Mouse (Mus musculus) neural tube, embryonic 15.5 days (tissue): ENCODE measurements around the gene Sh2d2a. TPM values are rescaled to one million over a fixed set of nuclear protein-coding genes. Genes with fewer than 3 reads are reported as not detected.
"Not testable (repeated sequence)": the region's sequence is repeated elsewhere in the genome, so short reads cannot be mapped to it uniquely, and the experiment has no call there.

ENCODE experiments used
- ATAC-seq: fragments of 200-750 bp; cut with Nextera tagmentation; 2 replicates; pipeline ENCODE4 v1.8.0; 2017; ENCODE audit warnings: mild to moderate bottlenecking, moderate TSS enrichment, moderate library complexity; ENCODE audit not compliant: low FRiP score
- H3K27ac ChIP-seq: fragments of 300-500 bp; sonication (generic); replicated peaks from 2 replicates; pipeline ENCODE4 v1.5.1; 2015; ENCODE audit warnings: mild to moderate bottlenecking, inconsistent platforms
- H3K27me3 ChIP-seq: fragments of 300-500 bp; sonication (generic); replicated peaks from 2 replicates; pipeline ENCODE4 v1.6.1; 2015; ENCODE audit warnings: inconsistent platforms
- H3K36me3 ChIP-seq: fragments of 300-500 bp; sonication (generic); 2 replicates; pipeline ENCODE4 v1.6.1; 2015; ENCODE audit warnings: inconsistent platforms
- H3K4me1 ChIP-seq: fragments of 300-500 bp; sonication (generic); 2 replicates; pipeline ENCODE4 v1.6.1; 2015; ENCODE audit warnings: inconsistent platforms
- H3K4me2 ChIP-seq: fragments of 300-500 bp; sonication (generic); 2 replicates; pipeline ENCODE4 v1.6.1; 2015; ENCODE audit warnings: inconsistent platforms, mild to moderate bottlenecking, moderate library complexity
- H3K4me3 ChIP-seq: fragments of 300-500 bp; sonication (generic); replicated peaks from 2 replicates; pipeline ENCODE4 v1.5.1; 2015; ENCODE audit warnings: mild to moderate bottlenecking, inconsistent platforms
- H3K9ac ChIP-seq: fragments of 300-500 bp; sonication (generic); replicated peaks from 2 replicates; pipeline ENCODE4 v1.6.1; 2015; ENCODE audit warnings: mild to moderate bottlenecking, inconsistent platforms
- H3K9me3 ChIP-seq: fragments of 300-500 bp; sonication (generic); replicated peaks from 2 replicates; pipeline ENCODE4 v1.6.1; 2016; ENCODE audit warnings: inconsistent platforms
- WGBS: fragments of 180-500 bp; shearing (Covaris S2); methylation state at CpG from one replicate; pipeline ENCODE4 v1.1.7; 2015; ENCODE audit warnings: mixed read lengths; 5-methylcytosine and 5-hydroxymethylcytosine counted together
- polyA plus RNA-seq: library from polyadenylated mRNA; unstranded; fragments of >200 nt; fragmentation: Nextera tagmentation; extraction: Ambion mirVana; gene quantifications from 2 replicates; pipeline ENCODE4 v1.2.1, GENCODE M21; 2015

The Sh2d2a gene
- polyA plus RNA-seq, 1 experiment from 2014 or later: not detected

DNA sequence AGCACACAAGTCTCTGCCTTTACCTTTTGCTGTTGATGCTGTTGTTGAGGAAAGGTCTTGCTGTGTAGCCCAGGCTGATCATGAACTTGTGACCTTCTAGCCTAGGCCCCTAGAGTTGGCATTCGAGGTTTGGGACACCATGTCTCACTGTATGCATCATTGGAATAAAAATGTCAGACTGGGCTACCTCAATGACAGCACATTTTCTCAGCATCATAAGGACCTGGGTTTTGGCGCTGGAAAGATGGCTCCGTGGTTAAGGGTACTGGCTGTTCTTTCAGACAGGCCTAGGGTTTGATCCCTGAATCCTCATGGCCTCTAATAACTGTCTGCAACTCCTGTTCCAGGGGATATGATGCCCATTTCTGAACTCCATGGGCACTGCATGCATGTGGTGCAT, 53.2 kb downstream of the Sh2d2a start:
- no peak for ATAC-seq
- H3K4me2 ChIP-seq: no peak overlapping the region
- H3K9ac ChIP-seq: no peak overlapping the region
- H3K9me3 ChIP-seq: no peaks in the 10 kb centered on the region
- H3K27ac ChIP-seq: no peak overlapping the region
- no peaks in the 10 kb centered on the region for H3K27me3 ChIP-seq
- no peaks in the 10 kb centered on the region for H3K36me3 ChIP-seq
- no peaks in the 10 kb centered on the region for H3K4me1 ChIP-seq
- WGBS: 85% methylated on average over 3 of the region's 3 CpGs
- no peak overlapping the region for H3K4me3 ChIP-seq

DNA sequence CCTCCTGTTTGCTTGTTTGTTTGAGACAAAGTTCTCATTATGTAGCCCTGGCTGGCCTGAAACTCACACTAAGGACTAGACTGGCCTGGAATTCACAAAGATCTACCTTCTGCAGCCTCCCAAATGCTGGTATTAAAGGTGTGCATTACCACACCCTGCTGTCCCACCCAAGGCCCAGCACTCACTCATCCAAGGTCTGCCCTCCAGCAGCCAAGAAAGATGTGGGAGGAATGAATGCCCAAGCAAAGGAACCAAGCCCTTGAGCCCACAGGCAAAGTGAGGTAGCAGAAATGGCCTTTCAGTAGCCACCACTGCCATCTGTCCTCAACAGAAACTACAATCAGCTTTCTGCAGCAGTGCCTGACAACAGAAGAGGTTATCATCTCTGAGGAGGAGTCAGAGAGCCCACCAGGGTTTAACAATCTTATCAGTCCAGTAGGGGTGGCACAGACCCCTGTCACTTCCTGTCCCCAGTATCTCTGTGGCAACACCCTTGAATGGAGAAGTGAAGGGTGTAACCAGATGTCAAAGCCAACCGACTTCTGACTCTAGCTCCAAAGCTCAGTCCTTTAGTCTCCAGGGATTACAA, 54.6 kb downstream of the Sh2d2a start:
- Histone ChIP-seq H3K9me3 (no peaks in the 10 kb centered on the region), H3K27ac (no peak overlapping the region), H3K9ac (no peak overlapping the region), H3K4me3 (no peak overlapping the region), H3K27me3 (no peaks in the 10 kb centered on the region), H3K4me2 (no peak overlapping the region), H3K36me3 (no peaks in the 10 kb centered on the region), H3K4me1 (no peaks in the 10 kb centered on the region)
- no peak for ATAC-seq
- WGBS: 73% methylated on average over 1 of the region's 1 CpGs

DNA sequence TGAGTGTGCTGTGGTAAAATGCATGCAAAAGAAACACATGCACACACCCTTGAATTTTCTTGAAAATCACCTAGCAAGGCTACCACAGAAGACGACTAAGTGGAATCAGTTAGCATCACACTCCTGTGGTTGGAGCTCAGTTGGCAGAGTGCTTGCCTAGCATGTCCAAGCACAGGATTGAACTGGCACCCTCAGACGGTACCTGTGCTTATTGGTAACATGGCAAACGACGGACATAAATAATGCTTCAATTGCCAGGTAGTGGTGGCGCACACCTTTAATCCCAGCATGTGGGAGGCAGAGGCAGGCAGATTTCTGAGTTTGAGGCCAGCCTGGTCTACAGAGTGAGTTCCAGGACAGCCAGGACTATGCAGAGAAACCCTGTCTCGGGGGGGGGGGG, 55.4 kb downstream of the Sh2d2a start:
- not testable (repeated sequence) for H3K4me2 ChIP-seq, H3K4me3 ChIP-seq, H3K27me3 ChIP-seq, H3K36me3 ChIP-seq, H3K4me1 ChIP-seq, H3K9me3 ChIP-seq, H3K9ac ChIP-seq, H3K27ac ChIP-seq, ATAC-seq
- 89% methylated on average over 5 of the region's 6 CpGs for WGBS

DNA sequence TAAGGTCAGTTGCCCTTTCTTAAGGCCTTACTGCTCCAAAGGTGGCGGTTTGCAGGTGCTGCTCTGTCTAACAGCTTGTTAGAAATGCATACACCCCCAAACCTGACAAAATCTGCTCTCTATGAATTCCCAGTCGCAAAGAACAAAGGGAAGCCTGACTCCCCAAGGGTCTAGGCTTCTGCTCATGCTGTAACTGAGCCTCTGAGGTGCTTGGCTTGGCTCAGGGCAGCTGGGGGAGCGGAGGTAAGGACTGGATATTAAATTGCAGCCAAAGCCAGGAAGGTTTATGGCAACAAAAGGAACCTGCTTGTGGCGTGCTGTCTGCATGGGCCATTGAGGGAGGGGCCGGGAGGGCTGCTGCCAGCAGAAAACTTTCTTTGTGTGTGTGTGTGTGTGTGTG, 57.3 kb downstream of the Sh2d2a start:
- 58% methylated on average over 5 of the region's 5 CpGs for WGBS
- H3K27me3 ChIP-seq: no peaks in the 10 kb centered on the region

More for the DNA sequence above, 57.3 kb downstream of the Sh2d2a start:
- H3K4me3 ChIP-seq: no peak overlapping the region
- no peak overlapping the region for H3K4me2 ChIP-seq
- H3K27ac ChIP-seq: no peak overlapping the region
- peaks cover 18% of the 10 kb centered on the region for H3K4me1 ChIP-seq
- ATAC-seq: no peak
- no peak overlapping the region for H3K9ac ChIP-seq
- H3K9me3 ChIP-seq: no peaks in the 10 kb centered on the region
- H3K36me3 ChIP-seq: no peaks in the 10 kb centered on the region

Other genes with a start within 250 kb of the Sh2d2a start
- 19.5 and 19.6 TPM in 2 replicates for gene Arhgef11, start 229.2 kb upstream of the Sh2d2a start, polyA plus RNA-seq
- 0.44 and 1.0 TPM in 2 replicates for gene Lrrc71, start 98.1 kb upstream of the Sh2d2a start, polyA plus RNA-seq
- gene Ntrk1, start 51.6 kb upstream of the Sh2d2a start, polyA plus RNA-seq: 41.2 and 50.1 TPM in 2 replicates
- gene Insrr, start 49.8 kb upstream of the Sh2d2a start, polyA plus RNA-seq: 1.1 and 2.0 TPM in 2 replicates
- gene Pear1, start 22.4 kb upstream of the Sh2d2a start, polyA plus RNA-seq: 9.1 and 13.4 TPM in 2 replicates
- 16.2 and 17.5 TPM in 2 replicates for gene Prcc, start 38.9 kb downstream of the Sh2d2a start, polyA plus RNA-seq
- gene Hdgf, start 59.6 kb downstream of the Sh2d2a start, polyA plus RNA-seq: 137 and 160 TPM in 2 replicates
- gene Mrpl24, start 72.8 kb downstream of the Sh2d2a start, polyA plus RNA-seq: 51.0 and 59.5 TPM in 2 replicates
- gene Isg20l2, start 83.6 kb downstream of the Sh2d2a start, polyA plus RNA-seq: 21.6 and 31.7 TPM in 2 replicates
- 19.3 and 19.7 TPM in 2 replicates for gene Rrnad1, start 84.0 kb downstream of the Sh2d2a start, polyA plus RNA-seq
- gene Crabp2, start 101.9 kb downstream of the Sh2d2a start, polyA plus RNA-seq: 81.1 and 86.0 TPM in 2 replicates
- gene Nes, start 124.3 kb downstream of the Sh2d2a start, polyA plus RNA-seq: 22.5 and 22.8 TPM in 2 replicates
- 127 and 139 TPM in 2 replicates for gene Bcan, start 153.5 kb downstream of the Sh2d2a start, polyA plus RNA-seq
- 0.34 and 0.90 TPM in 2 replicates for gene Hapln2, start 180.8 kb downstream of the Sh2d2a start, polyA plus RNA-seq
- 36.6 and 42.6 TPM in 2 replicates for gene Gpatch4, start 196.4 kb downstream of the Sh2d2a start, polyA plus RNA-seq
- gene Naxe, start 211.7 kb downstream of the Sh2d2a start, polyA plus RNA-seq: 155 and 159 TPM in 2 replicates
- gene Ttc24, start 231.5 kb downstream of the Sh2d2a start, polyA plus RNA-seq: 0.38 TPM in 1 of 2 replicates, not detected in the other
- 2.8 and 4.9 TPM in 2 replicates for gene Iqgap3, start 235.2 kb downstream of the Sh2d2a start, polyA plus RNA-seq